Mouse (Mus musculus) embryonic facial prominence, embryonic 15.5 days (tissue): Measurements from ENCODE around the gene Brca2. TPM values are rescaled to one million over a fixed set of nuclear protein-coding genes. Genes with fewer than 3 reads are reported as not detected.
"Not testable (repeated sequence)": the region's sequence is repeated elsewhere in the genome, so short reads cannot be mapped to it uniquely, and the experiment has no call there.

Experiments used
- ATAC-seq: fragments of 200-750 bp; cut with Nextera tagmentation; 2 replicates; pipeline ENCODE4 v1.8.0; 2017; ENCODE audit warnings: low read depth, moderate TSS enrichment; ENCODE audit not compliant: insufficient number of reproducible peaks, low FRiP score, low TSS enrichment
- H3K27ac ChIP-seq: fragments of 300-500 bp; sonication (generic); replicated peaks from 2 replicates; pipeline ENCODE4 v1.5.1; 2015; ENCODE audit warnings: mild to moderate bottlenecking, inconsistent platforms
- H3K27me3 ChIP-seq: fragments of 300-500 bp; sonication (generic); 2 replicates; pipeline ENCODE4 v1.6.1; 2015; ENCODE audit warnings: inconsistent platforms
- H3K36me3 ChIP-seq: fragments of 300-500 bp; sonication (generic); 2 replicates; pipeline ENCODE4 v1.6.1; 2015; ENCODE audit warnings: mild to moderate bottlenecking, inconsistent platforms
- H3K4me1 ChIP-seq: fragments of 300-500 bp; sonication (generic); 2 replicates; pipeline ENCODE4 v1.6.1; 2015; ENCODE audit warnings: inconsistent platforms
- H3K4me2 ChIP-seq: fragments of 300-500 bp; sonication (generic); replicated peaks from 2 replicates; pipeline ENCODE4 v1.6.1; 2015; ENCODE audit warnings: mild to moderate bottlenecking, inconsistent platforms
- H3K4me3 ChIP-seq: fragments of 300-500 bp; sonication (generic); replicated peaks from 2 replicates; pipeline ENCODE4 v1.5.1; 2015; ENCODE audit warnings: mild to moderate bottlenecking, inconsistent platforms
- H3K9ac ChIP-seq: fragments of 300-500 bp; sonication (generic); 2 replicates; pipeline ENCODE4 v1.6.1; 2015; ENCODE audit warnings: inconsistent platforms
- H3K9me3 ChIP-seq: fragments of 300-500 bp; sonication (generic); replicated peaks from 2 replicates; pipeline ENCODE4 v1.6.1; 2016; ENCODE audit warnings: inconsistent platforms
- WGBS: fragments of 180-500 bp; shearing (Covaris S2); methylation state at CpG from one replicate; pipeline ENCODE4 v1.1.7; 2015; 5-methylcytosine and 5-hydroxymethylcytosine counted together
- polyA plus RNA-seq: library from polyadenylated mRNA; unstranded; fragments of >200 nt; fragmentation: Nextera tagmentation; extraction: Ambion mirVana; gene quantifications from 2 replicates; pipeline ENCODE4 v1.2.1, GENCODE M21; 2015

Brca2 gene
- 18.0 and 20.3 TPM in 2 replicates for polyA plus RNA-seq

DNA sequence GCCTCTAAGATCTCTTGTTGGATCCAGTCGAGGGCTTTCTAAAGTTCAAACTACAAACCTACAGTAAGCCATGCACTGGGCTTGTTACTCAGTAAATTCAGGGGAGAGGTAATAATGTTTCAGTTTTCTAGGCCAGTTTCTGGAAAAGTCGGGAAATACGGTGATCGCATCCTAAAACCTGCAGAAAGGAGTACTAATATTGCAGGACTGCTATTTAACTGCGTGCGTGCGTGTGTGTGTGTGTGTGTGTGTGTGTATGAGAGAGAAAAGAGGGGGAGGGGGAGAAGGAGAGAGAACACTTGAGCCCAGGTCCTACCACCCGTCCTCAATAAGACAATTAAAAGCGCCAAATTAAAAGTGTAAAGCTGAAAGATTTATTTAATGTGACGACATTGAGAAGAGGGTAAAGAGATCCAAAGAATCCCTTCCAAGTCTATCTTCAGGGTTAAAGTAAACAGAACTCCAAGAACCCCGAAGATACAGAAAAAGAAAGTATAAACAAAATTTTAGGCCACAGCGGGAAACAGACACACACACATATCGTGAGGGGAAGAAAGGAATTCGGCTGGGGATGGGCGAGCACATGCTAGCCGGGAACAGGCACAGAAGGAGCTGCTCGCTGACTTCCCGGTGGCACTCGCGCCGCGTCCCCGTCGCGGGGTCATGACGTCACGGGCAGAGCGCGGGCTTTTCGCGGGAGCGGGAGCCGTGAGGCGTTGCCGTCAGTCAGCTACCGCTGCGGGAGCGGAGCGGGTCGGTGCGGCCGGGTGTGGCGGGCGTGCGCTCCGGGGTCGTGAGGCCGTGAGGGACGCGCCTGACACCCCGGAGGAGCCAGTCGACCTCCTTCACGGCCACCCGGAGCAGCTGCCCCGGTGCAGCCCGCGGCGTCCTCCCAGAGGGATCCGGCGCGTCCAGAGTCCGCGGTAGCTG is at the start of gene Brca2:
TSS of gene Brca2 (plus strand) at position 694 of the 930 bp plus-strand sequence.
- peak within 1 kb of the TSS; percentile 79 for H3K27ac ChIP-seq
- H3K4me2 ChIP-seq: peak within 1 kb of the TSS; percentile 60
- no peaks in the 10 kb centered on the region for H3K9me3 ChIP-seq
- peak within 1 kb of the TSS; percentile 67 for H3K9ac ChIP-seq
- no peaks in the 10 kb centered on the region for H3K27me3 ChIP-seq
- H3K4me3 ChIP-seq: peak within 1 kb of the TSS; percentile 73
- H3K4me1 ChIP-seq: 0 out of 2 replicates have a peak, but pooled peaks cover 8% of the 10 kb centered on the region
- no peaks in the 10 kb centered on the region for H3K36me3 ChIP-seq
- ATAC-seq: peak; percentile 91
- WGBS: 5% methylated on average over 55 of the region's 63 CpGs

DNA sequence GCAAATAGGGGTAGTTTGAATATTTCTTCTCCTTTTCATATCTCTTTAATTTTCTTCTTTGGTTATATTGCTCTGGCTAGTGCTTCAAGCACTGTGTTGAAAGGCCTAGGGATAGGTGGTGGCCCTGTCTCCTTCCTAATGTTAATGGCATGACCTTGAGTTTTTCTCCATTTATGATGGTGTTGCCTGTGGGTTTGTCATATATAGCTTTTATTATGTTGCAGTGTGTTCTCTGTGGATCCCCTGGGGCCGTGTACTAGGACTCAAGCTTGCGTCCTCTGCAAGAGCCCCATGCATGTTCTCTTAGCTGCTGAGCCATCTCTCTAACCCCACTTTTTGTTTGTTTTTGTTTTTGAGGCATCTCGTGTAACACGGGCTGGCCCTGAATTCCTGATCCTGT is 45.1 kb upstream of the Brca2 start:
- no peak overlapping the region for H3K4me3 ChIP-seq

GRCm38 (mm10) chr5:150478612-150479011 is 43.8 kb upstream of the Brca2 start:
- H3K27ac ChIP-seq: no peak overlapping the region
- H3K27me3 ChIP-seq: no peaks in the 10 kb centered on the region
- no peak overlapping the region for H3K4me3 ChIP-seq
- no peaks in the 10 kb centered on the region for H3K9me3 ChIP-seq
- no peaks in the 10 kb centered on the region; the same call in 1 of the 2 replicates for H3K36me3 ChIP-seq
- H3K4me1 ChIP-seq: no peaks in the 10 kb centered on the region
- 56% methylated on average over 4 of the region's 4 CpGs for WGBS
- ATAC-seq: no peak
- H3K4me2 ChIP-seq: no peak overlapping the region
- H3K9ac ChIP-seq: no peak overlapping the region

More for the DNA sequence above, 45.1 kb upstream of the Brca2 start:
- Histone ChIP-seq H3K27me3 (no peaks in the 10 kb centered on the region), H3K4me2 (no peak overlapping the region), H3K4me1 (no peaks in the 10 kb centered on the region), H3K9me3 (no peaks in the 10 kb centered on the region), H3K9ac (no peak overlapping the region), H3K27ac (no peak overlapping the region), H3K36me3 (peaks cover 3% of the 10 kb centered on the region; the same call in 1 of the 2 replicates)
- WGBS: 62% methylated on average over 4 of the region's 4 CpGs
- no peak for ATAC-seq

- Histone ChIP-seq H3K9me3 (no peaks in the 10 kb centered on the region), H3K4me1 (no peaks in the 10 kb centered on the region), H3K27me3 (no peaks in the 10 kb centered on the region), H3K9ac (no peak overlapping the region), H3K4me2 (no peak overlapping the region), H3K27ac (no peak overlapping the region), H3K4me3 (no peak overlapping the region), H3K36me3 (no peaks in the 10 kb centered on the region; the same call in 1 of the 2 replicates)
- no peak for ATAC-seq
- 30% methylated on average over 3 of the region's 3 CpGs for WGBS
Observed at GRCm38 (mm10) chr5:150485198-150485597, 37.2 kb upstream of the Brca2 start.

DNA sequence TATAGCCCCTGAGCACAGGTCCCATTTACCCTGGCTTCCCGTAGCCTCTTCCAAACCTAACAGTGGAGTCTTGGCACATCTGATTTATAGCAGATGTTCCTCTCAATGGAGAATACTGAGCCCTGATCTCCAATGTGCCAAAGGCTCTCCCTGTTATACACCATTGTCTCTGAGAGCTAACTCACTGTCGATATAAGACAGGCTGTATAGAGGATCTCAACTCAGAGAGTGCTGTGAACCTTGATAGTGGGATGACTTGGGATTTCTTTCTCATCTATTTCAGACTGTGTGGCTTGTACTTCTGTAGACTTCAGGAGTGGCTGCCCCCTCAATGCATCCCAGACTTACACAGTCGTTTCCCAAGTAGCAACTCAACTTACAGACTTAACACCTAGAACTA is 32.1 kb upstream of the Brca2 start:
- 57% methylated on average over 3 of the region's 3 CpGs for whole genome bisulfite sequencing
- Histone ChIP-seq H3K9me3 (no peaks in the 10 kb centered on the region), H3K9ac (no peak overlapping the region), H3K27ac (no peak overlapping the region), H3K4me3 (no peak overlapping the region), H3K27me3 (no peaks in the 10 kb centered on the region), H3K36me3 (no peaks in the 10 kb centered on the region), H3K4me2 (no peak overlapping the region), H3K4me1 (no peaks in the 10 kb centered on the region)
- ATAC-seq: no peak

DNA sequence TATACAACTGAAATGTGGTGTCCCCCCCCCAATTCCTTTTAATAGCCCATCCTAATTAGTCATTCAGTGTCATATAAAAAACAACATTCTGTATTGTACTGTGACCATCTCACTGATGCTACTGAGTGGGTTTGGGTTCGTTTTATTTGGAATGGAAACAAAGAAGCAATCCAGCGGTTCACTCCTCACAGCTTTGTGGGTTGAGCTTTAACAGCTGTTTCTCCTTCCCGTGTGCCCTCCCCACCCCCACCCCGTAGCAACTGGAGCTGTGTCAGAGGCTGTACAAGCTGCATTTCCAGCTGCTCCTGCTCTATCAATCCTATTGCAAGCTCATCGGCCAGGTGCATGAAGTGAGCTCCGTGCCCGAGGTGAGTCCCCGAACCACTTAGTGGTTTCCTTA is 31.6 kb upstream of the Brca2 start:
- no peaks in the 10 kb centered on the region for H3K4me1 ChIP-seq
- ATAC-seq: no peak
- no peak overlapping the region for H3K4me2 ChIP-seq

DNA sequence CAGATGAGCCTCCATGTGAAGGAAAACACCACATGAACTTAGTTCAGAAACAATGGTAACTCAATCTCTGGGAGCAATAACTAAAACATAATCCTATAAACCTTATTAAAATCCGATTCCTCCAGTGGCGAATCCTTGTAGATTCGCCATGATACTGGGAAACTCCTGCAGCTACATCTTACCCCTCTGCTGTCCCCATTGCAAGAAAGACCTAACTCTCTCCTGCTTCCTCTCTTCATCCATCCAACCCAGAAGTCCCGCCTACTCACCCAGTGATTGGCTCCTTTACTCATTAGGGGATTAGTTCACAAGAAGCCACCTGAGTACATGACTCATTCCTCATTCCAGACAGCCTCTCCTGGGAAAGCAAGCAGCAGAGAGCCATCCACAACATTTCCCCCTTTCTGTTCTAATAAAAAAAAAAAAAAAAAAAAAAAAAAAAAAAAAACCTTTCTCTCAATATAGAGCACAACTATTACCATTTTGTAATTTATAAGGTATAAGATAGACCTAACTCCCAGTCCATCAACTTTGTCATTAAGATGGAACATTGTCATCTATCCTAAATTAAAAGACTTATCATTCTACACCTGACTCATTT is 30.8 kb upstream of the Brca2 start:
- H3K36me3 ChIP-seq, H3K4me1 ChIP-seq, H3K4me3 ChIP-seq, ATAC-seq, H3K9me3 ChIP-seq, H3K9ac ChIP-seq, H3K4me2 ChIP-seq, H3K27me3 ChIP-seq, H3K27ac ChIP-seq: not testable (repeated sequence)
- 80% methylated on average over 4 of the region's 4 CpGs for WGBS

More for the DNA sequence above, 31.6 kb upstream of the Brca2 start:
- Histone ChIP-seq H3K4me3 (no peak overlapping the region), H3K9me3 (no peaks in the 10 kb centered on the region), H3K27ac (no peak overlapping the region), H3K36me3 (peaks cover under 1% of the 10 kb centered on the region; the same call in 1 of the 2 replicates), H3K9ac (no peak overlapping the region), H3K27me3 (no peaks in the 10 kb centered on the region)
- 39% methylated on average over 8 of the region's 8 CpGs for WGBS

DNA sequence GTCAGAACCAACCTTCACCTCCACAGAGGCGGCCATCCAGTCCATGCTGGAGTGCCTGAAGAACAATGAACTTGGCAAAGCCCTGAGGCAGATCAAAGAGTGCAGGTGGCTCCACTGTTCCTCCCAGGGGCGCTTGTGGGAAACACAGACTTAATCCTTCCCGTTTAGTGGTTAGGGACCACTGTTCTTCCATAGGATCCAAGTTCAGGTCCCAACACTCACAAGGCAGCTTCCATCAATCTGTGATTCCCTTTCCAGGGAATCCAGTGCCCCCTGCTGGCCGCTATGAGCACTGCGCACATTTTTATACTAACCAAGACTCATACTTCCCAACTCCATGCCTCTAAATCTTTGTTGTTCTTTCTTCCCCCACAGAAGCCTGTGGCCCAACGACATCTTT is 26.6 kb upstream of the Brca2 start:
- H3K4me2 ChIP-seq: no peak overlapping the region
- no peaks in the 10 kb centered on the region for H3K27me3 ChIP-seq
- H3K4me3 ChIP-seq: no peak overlapping the region
- no peaks in the 10 kb centered on the region for H3K9me3 ChIP-seq
- WGBS: 40% methylated on average over 6 of the region's 6 CpGs
- no peaks in the 10 kb centered on the region for H3K4me1 ChIP-seq
- peaks cover 6% of the 10 kb centered on the region; the same call in 1 of the 2 replicates for H3K36me3 ChIP-seq
- no peak overlapping the region for H3K27ac ChIP-seq
- H3K9ac ChIP-seq: no peak overlapping the region
- no peak for ATAC-seq

DNA sequence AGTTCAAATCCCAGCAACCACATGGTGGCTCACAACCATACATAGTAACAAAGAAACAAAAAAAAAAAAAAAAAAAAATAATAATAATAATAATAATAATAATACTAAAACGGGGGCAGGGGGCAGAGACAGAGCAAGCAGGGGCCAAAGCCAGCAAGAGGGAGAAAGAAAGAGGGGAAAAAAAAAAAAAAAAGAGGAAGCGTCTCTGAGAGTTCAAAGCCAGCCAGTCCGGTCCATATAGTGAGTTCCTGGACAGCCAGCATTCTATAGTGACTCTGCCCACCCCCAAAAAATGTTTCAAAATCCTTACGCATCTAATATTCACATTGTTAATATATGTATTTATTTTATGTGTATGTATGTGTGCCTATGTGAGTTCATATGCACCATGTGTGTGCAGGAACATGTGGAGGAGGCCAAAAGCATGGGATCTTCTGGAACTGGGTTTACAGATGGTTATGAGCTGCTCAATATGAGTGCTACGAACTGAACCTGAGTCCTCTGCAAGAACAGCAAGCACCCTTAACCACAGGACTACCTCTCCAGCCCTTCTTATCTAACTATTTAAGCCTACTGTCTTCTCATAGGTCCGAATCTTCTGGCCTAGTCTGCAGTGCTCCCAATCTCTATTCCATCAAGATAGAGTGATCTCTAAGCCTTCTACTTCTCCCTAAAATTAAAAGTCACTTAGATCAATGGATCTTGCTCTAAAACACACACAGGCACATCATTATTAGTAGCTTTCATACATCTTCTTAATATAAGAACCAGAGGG is 11.8 kb upstream of the Brca2 start:
- no peak for ATAC-seq
- H3K27me3 ChIP-seq: no peaks in the 10 kb centered on the region
- H3K4me2 ChIP-seq: no peak overlapping the region
- H3K9me3 ChIP-seq: no peaks in the 10 kb centered on the region
- no peak overlapping the region for H3K9ac ChIP-seq
- H3K4me3 ChIP-seq: no peak overlapping the region
- no peak overlapping the region for H3K27ac ChIP-seq
- H3K36me3 ChIP-seq: no peaks in the 10 kb centered on the region
- no peaks in the 10 kb centered on the region for H3K4me1 ChIP-seq
- 81% methylated on average over 6 of the region's 6 CpGs for WGBS

DNA sequence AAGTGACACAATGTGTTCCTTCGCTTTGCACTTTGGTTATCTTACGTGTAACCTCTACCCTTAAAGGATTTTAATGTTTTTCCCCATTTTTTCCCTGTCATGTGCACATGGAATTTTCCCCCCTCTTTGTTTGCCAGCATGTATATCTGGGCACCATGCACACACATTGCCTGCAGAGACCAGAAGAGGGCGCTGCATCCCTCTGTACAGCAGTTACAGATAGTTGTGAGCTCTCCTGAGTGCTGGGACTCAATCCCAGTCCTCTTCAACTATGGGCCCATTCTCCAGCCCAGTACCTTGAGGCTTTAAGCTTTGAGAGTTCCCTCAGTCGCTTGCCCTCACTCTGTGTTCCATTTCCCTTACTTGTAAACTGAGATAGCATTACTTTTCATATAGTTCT is 9.2 kb upstream of the Brca2 start:
- Histone ChIP-seq H3K36me3 (no peaks in the 10 kb centered on the region), H3K4me1 (no peaks in the 10 kb centered on the region), H3K4me2 (no peak overlapping the region), H3K9ac (no peak overlapping the region), H3K27ac (no peak overlapping the region), H3K27me3 (no peaks in the 10 kb centered on the region), H3K4me3 (no peak overlapping the region), H3K9me3 (no peaks in the 10 kb centered on the region)
- WGBS: 78% methylated on average over 4 of the region's 4 CpGs
- ATAC-seq: no peak

DNA sequence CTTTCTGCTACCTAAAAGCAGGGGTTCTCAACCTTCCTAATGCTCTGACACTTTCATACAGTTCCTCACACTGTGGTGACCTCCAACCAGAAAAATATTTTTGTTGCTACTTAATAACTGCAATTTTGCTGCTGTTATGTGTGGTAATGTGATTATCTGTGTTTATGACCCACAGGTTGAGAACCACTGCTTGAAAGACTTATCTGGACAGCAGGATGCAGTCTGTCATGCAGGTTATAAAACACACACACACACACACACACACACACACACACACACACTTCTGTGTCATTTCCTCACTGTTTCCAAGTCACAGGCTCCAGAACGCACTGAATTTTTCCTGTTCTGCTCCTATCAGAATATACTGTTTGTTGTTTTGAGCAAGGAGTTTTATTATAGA is 8.4 kb upstream of the Brca2 start:
- no peaks in the 10 kb centered on the region for H3K9me3 ChIP-seq
- no peak for ATAC-seq
- no peaks in the 10 kb centered on the region for H3K4me1 ChIP-seq
- H3K27ac ChIP-seq: no peak overlapping the region
- H3K9ac ChIP-seq: no peak overlapping the region
- no peak overlapping the region for H3K4me2 ChIP-seq
- WGBS: 81% methylated on average over 1 of the region's 1 CpGs
- H3K27me3 ChIP-seq: no peaks in the 10 kb centered on the region
- no peaks in the 10 kb centered on the region for H3K36me3 ChIP-seq
- H3K4me3 ChIP-seq: no peak overlapping the region
